Mouse (Mus musculus): ENCODE data around the gene Akap6. TPM values are rescaled to one million over a fixed set of nuclear protein-coding genes. Genes with fewer than 3 reads are reported as not detected.

Gene Akap6
- polyA plus RNA-seq, 1 experiment, result 27.4 TPM

DNA sequence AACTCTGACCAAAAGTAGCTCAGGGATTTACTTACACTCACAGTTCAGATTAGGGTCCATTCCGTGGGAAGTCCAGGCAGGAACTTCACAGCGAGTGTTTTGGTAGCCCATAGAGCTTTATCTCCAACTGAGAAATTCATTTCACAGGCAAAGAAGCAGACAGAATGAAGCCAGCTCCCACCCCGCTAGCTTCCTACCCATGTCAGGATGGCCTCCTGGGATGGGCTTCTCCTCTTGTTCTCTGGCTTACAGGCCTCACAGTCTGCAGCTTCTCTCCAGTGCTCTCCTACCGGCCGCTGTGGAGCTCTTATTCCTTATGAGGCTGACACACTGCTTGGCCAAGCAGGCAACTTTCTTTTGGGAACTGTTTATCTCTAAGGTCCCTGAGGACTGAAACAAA lies 152.0 kb downstream of the Akap6 start:
- no peak for TF ChIP-seq CTCF (IDR thresholded peaks at IDR 0.05; ENCODE audit: borderline replicate concordance, insufficient read depth, low read depth, low read length)
- TF ChIP-seq POLR2A (IDR thresholded peaks at IDR 0.05; ENCODE audit: borderline replicate concordance, insufficient read depth, low read length), result no peak
- Histone ChIP-seq H3K27ac (ENCODE audit: insufficient read depth, low read length) (no peak overlapping the region), H3K4me1 (ENCODE audit: control insufficient read depth, insufficient read depth, low read length) (peaks cover 12% of the 10 kb centered on the region), H3K27me3 (ENCODE audit: control insufficient read depth, insufficient read depth, low read length) (no peaks in the 10 kb centered on the region), H3K4me3 (replicated peaks; ENCODE audit: insufficient read depth, low read depth, low read length) (no peak overlapping the region)
- DNase-seq, result no peak
- WGBS, result 79% methylated on average over 5 of the region's 5 CpGs

DNA sequence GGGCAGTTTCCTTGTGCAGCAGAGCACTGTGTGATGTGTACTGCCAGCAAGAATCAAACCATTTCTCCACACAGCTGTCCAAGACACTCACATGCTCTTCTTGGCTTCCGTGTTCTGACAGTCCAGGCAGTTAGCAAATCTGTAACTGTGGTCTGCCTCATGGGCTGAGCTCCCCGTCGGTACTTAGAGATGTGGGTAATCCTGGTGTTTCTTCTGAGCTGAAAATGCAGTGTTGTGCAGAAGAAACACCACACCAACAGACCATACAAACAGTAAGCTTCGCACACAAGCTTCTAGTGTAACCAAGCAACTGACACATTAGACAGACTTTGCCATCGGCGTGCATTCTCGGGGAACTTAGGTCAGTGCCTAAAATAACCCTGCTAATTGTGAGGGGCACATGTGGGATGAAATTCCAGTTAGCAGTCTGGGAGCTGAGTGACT lies 155.1 kb downstream of the Akap6 start:
- Histone ChIP-seq H3K27ac (ENCODE audit: insufficient read depth, low read length) (no peak overlapping the region), H3K4me1 (ENCODE audit: control insufficient read depth, insufficient read depth, low read length) (peaks cover 2% of the 10 kb centered on the region; the same call in 1 of the 2 replicates), H3K27me3 (ENCODE audit: control insufficient read depth, insufficient read depth, low read length) (no peaks in the 10 kb centered on the region), H3K4me3 (replicated peaks; ENCODE audit: insufficient read depth, low read depth, low read length) (no peak overlapping the region)
- TF ChIP-seq CTCF (IDR thresholded peaks at IDR 0.05; ENCODE audit: borderline replicate concordance, insufficient read depth, low read depth, low read length) (no peak), POLR2A (IDR thresholded peaks at IDR 0.05; ENCODE audit: borderline replicate concordance, insufficient read depth, low read length) (no peak)
- 56% methylated on average over 7 of the region's 7 CpGs for WGBS
- no peak for DNase-seq

DNA sequence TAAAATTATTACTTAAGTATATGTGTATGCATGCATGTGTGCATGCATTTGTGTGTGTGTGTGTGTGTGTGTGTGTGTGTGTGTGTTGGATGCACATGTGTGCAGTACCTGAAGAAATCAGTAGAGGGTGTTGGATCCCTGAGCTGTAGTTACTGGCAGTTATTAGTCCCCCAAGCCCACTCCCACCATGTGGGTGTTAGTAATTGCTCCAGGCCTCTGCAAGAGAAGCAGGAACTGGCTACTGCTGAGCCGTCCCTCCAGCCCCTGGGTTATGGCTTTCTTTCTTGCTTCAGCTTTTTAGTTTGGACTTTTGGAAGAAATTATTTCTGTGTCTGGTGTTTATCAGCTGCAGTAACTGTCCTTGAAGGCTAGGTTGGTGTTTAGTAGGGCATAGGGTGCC lies 156.9 kb downstream of the Akap6 start:
- 100% methylated on average over 1 of the region's 1 CpGs for WGBS
- H3K4me1 ChIP-seq (ENCODE audit: control insufficient read depth, insufficient read depth, low read length), result peaks cover 2% of the 10 kb centered on the region; the same call in 1 of the 2 replicates
- H3K4me3 ChIP-seq (replicated peaks; ENCODE audit: insufficient read depth, low read depth, low read length), result no peak overlapping the region
- H3K27ac ChIP-seq (ENCODE audit: insufficient read depth, low read length), result no peak overlapping the region
- H3K27me3 ChIP-seq (ENCODE audit: control insufficient read depth, insufficient read depth, low read length), result no peaks in the 10 kb centered on the region
- TF ChIP-seq POLR2A (IDR thresholded peaks at IDR 0.05; ENCODE audit: borderline replicate concordance, insufficient read depth, low read length) (no peak), CTCF (IDR thresholded peaks at IDR 0.05; ENCODE audit: borderline replicate concordance, insufficient read depth, low read depth, low read length) (no peak)
- DNase-seq, result no peak

DNA sequence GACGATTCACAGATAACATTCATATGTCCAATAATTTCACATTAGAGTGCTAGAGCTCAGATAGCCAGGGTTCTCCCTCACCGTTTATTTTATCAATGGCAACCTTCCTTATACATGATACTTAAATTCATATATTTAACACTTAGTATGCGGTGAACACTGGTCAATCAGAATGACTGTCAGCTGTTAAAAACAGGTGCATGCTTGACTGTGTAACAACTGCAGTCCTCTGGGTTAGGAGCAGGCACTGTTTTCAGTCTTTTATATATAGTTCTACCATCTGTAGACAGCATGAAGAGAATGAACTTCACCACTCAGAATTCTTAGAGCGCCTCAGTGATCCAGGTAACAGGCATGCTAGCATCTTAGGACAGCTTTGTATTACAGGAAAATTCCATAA lies 158.1 kb downstream of the Akap6 start:
- TF ChIP-seq POLR2A (IDR thresholded peaks at IDR 0.05; ENCODE audit: borderline replicate concordance, insufficient read depth, low read length) (no peak), CTCF (IDR thresholded peaks at IDR 0.05; ENCODE audit: borderline replicate concordance, insufficient read depth, low read depth, low read length) (no peak)
- Histone ChIP-seq H3K4me1 (ENCODE audit: control insufficient read depth, insufficient read depth, low read length) (peaks cover 2% of the 10 kb centered on the region; the same call in 1 of the 2 replicates), H3K4me3 (replicated peaks; ENCODE audit: insufficient read depth, low read depth, low read length) (no peak overlapping the region), H3K27me3 (ENCODE audit: control insufficient read depth, insufficient read depth, low read length) (no peaks in the 10 kb centered on the region), H3K27ac (ENCODE audit: insufficient read depth, low read length) (no peak overlapping the region)
- WGBS, result 95% methylated on average over 4 of the region's 4 CpGs
- no peak for DNase-seq

DNA sequence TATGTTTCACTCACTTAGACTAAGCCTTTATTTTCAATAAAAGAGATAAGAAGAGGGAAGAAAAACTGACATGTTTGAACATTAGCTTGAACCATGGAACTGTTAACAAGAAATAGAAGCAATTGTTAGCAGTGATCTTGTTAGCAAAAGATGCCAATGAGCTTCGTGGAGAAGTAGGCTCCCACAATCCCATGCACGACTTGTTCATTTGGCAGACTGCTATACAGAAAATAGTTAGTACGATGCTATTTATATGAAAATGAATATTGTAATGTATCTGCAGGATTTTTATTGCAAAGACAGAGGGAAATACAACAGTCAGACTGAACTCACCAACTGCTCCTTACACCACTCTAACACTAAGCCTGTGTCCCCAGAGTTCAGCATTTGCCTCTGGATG lies 162.7 kb downstream of the Akap6 start:
- WGBS, result 58% methylated on average over 3 of the region's 3 CpGs
- Histone ChIP-seq H3K4me1 (ENCODE audit: control insufficient read depth, insufficient read depth, low read length) (no peaks in the 10 kb centered on the region), H3K4me3 (replicated peaks; ENCODE audit: insufficient read depth, low read depth, low read length) (no peak overlapping the region), H3K27ac (ENCODE audit: insufficient read depth, low read length) (no peak overlapping the region), H3K27me3 (ENCODE audit: control insufficient read depth, insufficient read depth, low read length) (no peaks in the 10 kb centered on the region)
- no peak for DNase-seq
- TF ChIP-seq POLR2A (IDR thresholded peaks at IDR 0.05; ENCODE audit: borderline replicate concordance, insufficient read depth, low read length), result no peak
- TF ChIP-seq CTCF (IDR thresholded peaks at IDR 0.05; ENCODE audit: borderline replicate concordance, insufficient read depth, low read depth, low read length), result no peak

DNA sequence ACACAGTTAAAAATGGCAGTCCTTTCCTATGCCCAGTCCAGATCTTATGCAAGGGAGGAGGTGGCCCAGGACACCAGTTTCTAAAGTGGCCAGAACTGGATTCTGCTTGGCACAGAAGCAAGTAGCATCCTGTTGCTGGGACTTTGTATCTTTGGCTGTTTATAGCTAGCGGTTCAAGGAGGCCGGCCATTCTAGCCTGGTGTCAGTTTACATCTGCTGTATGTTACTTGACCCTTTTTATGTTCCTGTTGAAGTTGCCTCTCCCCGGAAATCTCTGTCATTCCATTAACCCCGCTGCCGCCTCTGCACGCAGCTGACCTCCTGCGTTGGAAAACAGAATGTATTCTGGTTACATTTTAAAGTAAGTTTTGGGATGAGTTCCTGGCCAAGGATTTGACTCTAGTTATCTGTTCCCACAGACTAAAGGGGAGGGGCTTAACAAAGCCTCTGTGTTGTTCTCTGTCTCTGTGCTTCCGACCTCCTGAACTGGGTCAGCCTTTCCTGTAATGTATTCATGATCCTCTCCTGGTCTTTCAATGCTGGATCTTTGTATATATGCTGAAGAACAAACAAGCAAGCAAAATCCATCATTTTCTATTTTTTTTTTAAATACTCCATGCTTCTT lies 168.9 kb downstream of the Akap6 start:
- H3K4me1 ChIP-seq (ENCODE audit: control insufficient read depth, insufficient read depth, low read length), result no peaks in the 10 kb centered on the region
- H3K4me3 ChIP-seq (replicated peaks; ENCODE audit: insufficient read depth, low read depth, low read length), result no peak overlapping the region
- DNase-seq, result no peak
- H3K27me3 ChIP-seq (ENCODE audit: control insufficient read depth, insufficient read depth, low read length), result no peaks in the 10 kb centered on the region
- no peak for TF ChIP-seq POLR2A (IDR thresholded peaks at IDR 0.05; ENCODE audit: borderline replicate concordance, insufficient read depth, low read length)
- TF ChIP-seq CTCF (IDR thresholded peaks at IDR 0.05; ENCODE audit: borderline replicate concordance, insufficient read depth, low read depth, low read length), result no peak
- no peak overlapping the region for H3K27ac ChIP-seq (ENCODE audit: insufficient read depth, low read length)
- WGBS, result 69% methylated on average over 8 of the region's 8 CpGs

DNA sequence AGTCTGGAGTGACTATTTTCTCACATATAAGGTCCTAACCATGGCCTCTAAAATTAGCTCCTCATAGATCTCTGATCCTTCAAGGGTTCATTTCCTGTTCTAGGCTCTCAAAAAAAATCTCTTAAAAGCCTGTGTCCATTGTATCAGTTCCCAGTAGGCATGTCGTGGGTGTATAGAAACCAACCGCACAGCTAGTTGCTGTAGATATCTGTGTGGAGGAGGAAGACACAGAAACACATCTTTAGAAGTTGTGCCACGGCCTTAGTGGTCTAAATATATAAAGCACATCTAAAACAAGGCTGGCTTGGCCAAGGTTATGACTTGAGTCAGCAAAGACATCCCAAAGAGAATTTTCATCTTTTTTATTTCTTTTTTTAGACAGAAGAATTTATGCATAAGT lies 172.4 kb downstream of the Akap6 start:
- no peak for DNase-seq
- Histone ChIP-seq H3K4me3 (replicated peaks; ENCODE audit: insufficient read depth, low read depth, low read length) (no peak overlapping the region), H3K4me1 (ENCODE audit: control insufficient read depth, insufficient read depth, low read length) (peaks cover 3% of the 10 kb centered on the region; the same call in 1 of the 2 replicates), H3K27ac (ENCODE audit: insufficient read depth, low read length) (no peak overlapping the region), H3K27me3 (ENCODE audit: control insufficient read depth, insufficient read depth, low read length) (no peaks in the 10 kb centered on the region)
- TF ChIP-seq POLR2A (IDR thresholded peaks at IDR 0.05; ENCODE audit: borderline replicate concordance, insufficient read depth, low read length) (no peak), CTCF (IDR thresholded peaks at IDR 0.05; ENCODE audit: borderline replicate concordance, insufficient read depth, low read depth, low read length) (no peak)
- 97% methylated on average over 3 of the region's 3 CpGs for WGBS

DNA sequence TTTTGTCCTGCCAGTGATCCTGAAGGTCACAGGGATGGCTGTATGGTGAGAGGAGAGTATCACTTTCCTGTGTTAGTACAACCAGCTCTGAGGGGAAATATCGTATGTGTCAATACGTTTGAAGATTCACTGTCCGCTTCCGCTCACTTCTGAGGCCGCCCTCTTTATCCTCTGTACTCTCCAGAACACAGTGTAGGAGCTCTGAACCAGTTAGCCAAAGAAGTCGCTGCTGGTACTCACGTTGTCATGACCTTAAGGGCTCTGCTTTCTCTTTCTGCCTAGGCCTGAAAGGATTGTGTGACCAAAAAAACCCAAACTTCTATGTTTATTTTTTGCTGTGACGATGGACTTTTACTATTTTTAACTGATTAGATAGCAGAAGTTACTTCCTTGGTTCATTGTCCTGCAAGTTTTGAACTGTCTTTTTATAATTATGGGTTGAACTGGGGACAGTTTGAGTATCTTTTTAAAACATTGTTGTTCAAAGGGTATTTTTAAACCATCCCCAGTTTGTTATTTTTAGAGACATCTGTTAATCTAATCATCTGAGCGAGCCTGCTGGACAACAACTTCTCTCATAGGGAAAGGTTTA lies 175.2 kb downstream of the Akap6 start:
- Histone ChIP-seq H3K27me3 (ENCODE audit: control insufficient read depth, insufficient read depth, low read length) (no peaks in the 10 kb centered on the region; the same call in 1 of the 2 replicates), H3K27ac (ENCODE audit: insufficient read depth, low read length) (no peak overlapping the region), H3K4me1 (ENCODE audit: control insufficient read depth, insufficient read depth, low read length) (peaks cover 3% of the 10 kb centered on the region; the same call in 1 of the 2 replicates), H3K4me3 (replicated peaks; ENCODE audit: insufficient read depth, low read depth, low read length) (no peak overlapping the region)
- WGBS, result 91% methylated on average over 9 of the region's 9 CpGs
- TF ChIP-seq CTCF (IDR thresholded peaks at IDR 0.05; ENCODE audit: borderline replicate concordance, insufficient read depth, low read depth, low read length) (no peak), POLR2A (IDR thresholded peaks at IDR 0.05; ENCODE audit: borderline replicate concordance, insufficient read depth, low read length) (no peak)
- DNase-seq, result no peak
